Mouse (Mus musculus): ENCODE measurements around the gene Kir3dl2.

GRCm38 (mm10) chrX:136590897-136591257 lies 47.0 kb upstream of the Kir3dl2 start:
- no peak for TF ChIP-seq CTCF (IDR thresholded peaks at IDR 0.05; ENCODE audit: insufficient read depth, low read depth, low read length)
- no peak for TF ChIP-seq POLR2A (IDR thresholded peaks at IDR 0.05; ENCODE audit: insufficient read depth, low read depth, low read length)

All from olfactory bulb, adult 2 months (tissue).